Mouse (Mus musculus) brain, embryonic 14.5 days (tissue): ENCODE results near the gene 1500011B03Rik.

Source experiments
- CTCF ChIP-seq: fragments of 200-500 bp; IDR thresholded peaks from 2 replicates; pipeline ENCODE4 v1.5.1; 2012; ENCODE audit warnings: inconsistent platforms, mild to moderate bottlenecking, moderate library complexity, borderline replicate concordance; ENCODE audit not compliant: insufficient read depth, insufficient read length; ENCODE audit errors: extremely low read depth
- POLR2A ChIP-seq: fragments of 200-500 bp; IDR thresholded peaks from 2 replicates; pipeline ENCODE4 v1.6.1; 2012; ENCODE audit warnings: mild to moderate bottlenecking, inconsistent platforms, borderline replicate concordance; ENCODE audit not compliant: poor library complexity, insufficient read depth, insufficient read length, severe bottlenecking; ENCODE audit errors: extremely low read depth

GRCm38 (mm10) chr5:114842674-114843073 lies 19.4 kb upstream of the 1500011B03Rik start:
- no peak for TF ChIP-seq CTCF
- TF ChIP-seq POLR2A, result no peak
